Mouse (Mus musculus) testis, adult 2 months (tissue): ENCODE measurements around the gene Magi1. TPM values are rescaled to one million over a fixed set of nuclear protein-coding genes. Genes with fewer than 3 reads are reported as not detected.

Experiments
- H3K27ac ChIP-seq: fragments of 200-500 bp; 2 replicates; pipeline ENCODE4 v1.5.1; 2012; ENCODE audit warnings: low read depth, low read length; ENCODE audit not compliant: control insufficient read depth, insufficient read depth
- H3K27me3 ChIP-seq: fragments of 200-500 bp; 2 replicates; pipeline ENCODE4 v1.6.1; 2012; ENCODE audit warnings: mild to moderate bottlenecking, low read length, moderate library complexity; ENCODE audit not compliant: control insufficient read depth, insufficient read depth
- H3K36me3 ChIP-seq: fragments of 200-500 bp; 2 replicates; pipeline ENCODE4 v1.6.1; 2012; ENCODE audit warnings: mild to moderate bottlenecking, low read length; ENCODE audit not compliant: control insufficient read depth, insufficient read depth
- H3K4me1 ChIP-seq: fragments of 200-500 bp; 2 replicates; pipeline ENCODE4 v1.6.1; 2012; ENCODE audit warnings: low read length; ENCODE audit not compliant: control insufficient read depth, insufficient read depth
- H3K4me3 ChIP-seq: fragments of 200-500 bp; 2 replicates; pipeline ENCODE4 v1.5.1; 2012; ENCODE audit warnings: low read depth, mild to moderate bottlenecking, low read length, moderate library complexity, mixed read lengths; ENCODE audit not compliant: control insufficient read depth
- CTCF ChIP-seq: fragments of 200-500 bp; IDR thresholded peaks from 2 replicates; pipeline ENCODE4 v1.5.1; 2012; ENCODE audit warnings: low read depth, mild to moderate bottlenecking, inconsistent platforms, low read length, moderate library complexity; ENCODE audit not compliant: control insufficient read depth, insufficient read depth, insufficient replicate concordance
- POLR2A ChIP-seq: fragments of 200-500 bp; IDR thresholded peaks from 2 replicates; pipeline ENCODE4 v1.6.1; 2012; ENCODE audit warnings: low read depth, mild to moderate bottlenecking, inconsistent platforms, low read length, moderate library complexity; ENCODE audit not compliant: control insufficient read depth
- polyA plus RNA-seq: library from polyadenylated mRNA; depleted of rRNA; stranded (reverse); fragments of >200 nt; gene quantifications from 2 replicates; pipeline ENCODE4 v1.2.3, GENCODE M21; 2012

The Magi1 gene
- polyA plus RNA-seq, 1 experiment: 11.1 TPM

GRCm38 (mm10) chr6:94154854-94155601, 128.7 kb downstream of the Magi1 start:
- TF ChIP-seq POLR2A: no peak
- no peak for TF ChIP-seq CTCF
- Histone ChIP-seq H3K4me1 (no peaks in the 10 kb centered on the region), H3K4me3 (peak overlapping the region; percentile 16; the same call in 1 of the 2 replicates), H3K36me3 (no peaks in the 10 kb centered on the region), H3K27ac (no peak overlapping the region; the same call in 1 of the 2 replicates), H3K27me3 (no peaks in the 10 kb centered on the region)

GRCm38 (mm10) chr6:94152881-94153280, 130.8 kb downstream of the Magi1 start:
- Histone ChIP-seq H3K36me3 (no peaks in the 10 kb centered on the region), H3K27ac (no peak overlapping the region), H3K4me1 (no peaks in the 10 kb centered on the region), H3K27me3 (no peaks in the 10 kb centered on the region), H3K4me3 (no peak overlapping the region)
- TF ChIP-seq CTCF (no peak), POLR2A (no peak)

GRCm38 (mm10) chr6:94150876-94151275, 132.8 kb downstream of the Magi1 start:
- H3K27me3 ChIP-seq: no peaks in the 10 kb centered on the region
- no peak overlapping the region for H3K27ac ChIP-seq
- H3K36me3 ChIP-seq: no peaks in the 10 kb centered on the region
- no peak overlapping the region for H3K4me3 ChIP-seq
- no peak for TF ChIP-seq CTCF
- no peak for TF ChIP-seq POLR2A
- H3K4me1 ChIP-seq: no peaks in the 10 kb centered on the region; the same call in 1 of the 2 replicates

GRCm38 (mm10) chr6:94149800-94150199, 133.9 kb downstream of the Magi1 start:
- H3K27ac ChIP-seq: no peak overlapping the region
- H3K27me3 ChIP-seq: no peaks in the 10 kb centered on the region
- H3K4me1 ChIP-seq: no peaks in the 10 kb centered on the region; the same call in 1 of the 2 replicates
- TF ChIP-seq POLR2A (no peak), CTCF (no peak)
- no peaks in the 10 kb centered on the region for H3K36me3 ChIP-seq
- no peak overlapping the region for H3K4me3 ChIP-seq

- H3K36me3 ChIP-seq: no peaks in the 10 kb centered on the region
Measured at GRCm38 (mm10) chr6:94146206-94146493, 137.6 kb downstream of the Magi1 start.

GRCm38 (mm10) chr6:94145430-94146205, 138.1 kb downstream of the Magi1 start:
- Histone ChIP-seq H3K4me1 (no peaks in the 10 kb centered on the region; the same call in 1 of the 2 replicates), H3K27me3 (no peaks in the 10 kb centered on the region), H3K27ac (0 out of 2 replicates have a peak overlapping the region, but pooled peaks have one; percentile 4), H3K4me3 (no peak overlapping the region), H3K36me3 (no peaks in the 10 kb centered on the region)
- TF ChIP-seq CTCF: no peak
- TF ChIP-seq POLR2A: no peak

More at GRCm38 (mm10) chr6:94146206-94146493, 137.6 kb downstream of the Magi1 start:
- no peak for TF ChIP-seq POLR2A
- no peak for TF ChIP-seq CTCF
- Histone ChIP-seq H3K27ac (no peak overlapping the region), H3K27me3 (no peaks in the 10 kb centered on the region), H3K4me3 (no peak overlapping the region), H3K4me1 (no peaks in the 10 kb centered on the region; the same call in 1 of the 2 replicates)

GRCm38 (mm10) chr6:94142493-94142892, 141.2 kb downstream of the Magi1 start:
- Histone ChIP-seq H3K4me3 (no peak overlapping the region), H3K4me1 (no peaks in the 10 kb centered on the region; the same call in 1 of the 2 replicates), H3K36me3 (no peaks in the 10 kb centered on the region), H3K27me3 (no peaks in the 10 kb centered on the region), H3K27ac (no peak overlapping the region)
- TF ChIP-seq CTCF: no peak
- no peak for TF ChIP-seq POLR2A
